Mouse (Mus musculus): ENCODE measurements at regions not wholly inside any gene's neighbourhood (a gene's known extent, or its start where the extent isn't known, plus 50 kb on each side); places are given as distances from the start of the nearest gene placed in this dataset.
"Not testable (repeated sequence)": the region's sequence is repeated elsewhere in the genome, so short reads cannot be mapped to it uniquely, and the experiment has no call there.

DNA sequence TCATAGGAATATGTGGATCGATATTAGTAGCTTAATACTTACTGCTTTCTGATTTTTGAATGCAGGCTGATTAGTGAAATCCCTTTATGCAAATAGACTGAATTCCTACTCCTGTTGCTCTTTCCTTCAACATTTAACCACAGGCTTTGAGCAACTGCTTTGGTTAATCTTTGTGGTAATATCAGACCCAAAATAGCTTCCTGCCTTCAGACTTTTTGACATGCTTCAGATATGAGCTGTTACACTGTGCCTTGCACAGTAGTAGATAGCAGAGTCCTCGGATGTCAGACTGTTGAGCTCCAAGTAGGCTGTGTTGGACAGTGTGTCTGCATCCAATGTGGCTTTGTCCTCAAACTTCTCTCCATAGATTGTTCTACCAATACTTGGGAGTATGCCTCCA lies 1020.6 kb downstream of the Adam6a start:
- Histone ChIP-seq H3K9me3 (peaks cover 48% of the 10 kb centered on the region), H3K4me1 (no peaks in the 10 kb centered on the region), H3K27me3 (replicated peaks) (no peaks in the 10 kb centered on the region), H3K9ac (no peak overlapping the region), H3K4me3 (no peak overlapping the region), H3K36me3 (no peaks in the 10 kb centered on the region), H3K4me2 (no peak overlapping the region), H3K27ac (replicated peaks) (no peak overlapping the region)
- no peak for ATAC-seq (ENCODE audit: extremely low read depth, insufficient number of reproducible peaks, low FRiP score, low TSS enrichment)
- 48% methylated on average over 2 of the region's 2 CpGs for WGBS

DNA sequence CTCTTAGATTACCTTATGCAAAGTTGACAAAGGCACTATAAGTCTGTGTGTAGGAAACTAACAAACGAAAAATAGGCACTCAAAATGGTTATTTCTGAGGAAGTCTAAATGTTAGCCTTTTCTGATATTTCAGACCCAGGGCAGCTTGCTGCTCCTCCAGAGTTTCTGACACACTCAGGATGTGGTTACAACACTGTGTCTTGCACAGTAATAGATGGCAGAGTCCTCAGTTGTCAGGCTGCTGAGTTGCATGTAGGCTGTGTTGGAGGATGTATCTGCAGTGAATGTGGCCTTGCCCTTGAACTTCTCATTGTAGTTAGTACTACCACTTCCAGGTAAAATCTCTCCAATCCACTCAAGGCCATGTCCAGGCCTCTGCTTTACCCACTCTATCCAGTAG lies 1039.7 kb downstream of the Adam6a start:
- WGBS, result 51% methylated on average over 1 of the region's 1 CpGs
- H3K27ac ChIP-seq (replicated peaks), result no peak overlapping the region
- H3K4me1 ChIP-seq, result no peaks in the 10 kb centered on the region
- H3K27me3 ChIP-seq (replicated peaks), result no peaks in the 10 kb centered on the region
- H3K9ac ChIP-seq, result no peak overlapping the region
- H3K4me2 ChIP-seq, result no peak overlapping the region
- ATAC-seq (ENCODE audit: extremely low read depth, insufficient number of reproducible peaks, low FRiP score, low TSS enrichment), result no peak
- H3K4me3 ChIP-seq, result no peak overlapping the region
- H3K36me3 ChIP-seq, result no peaks in the 10 kb centered on the region
- peaks cover 39% of the 10 kb centered on the region for H3K9me3 ChIP-seq

DNA sequence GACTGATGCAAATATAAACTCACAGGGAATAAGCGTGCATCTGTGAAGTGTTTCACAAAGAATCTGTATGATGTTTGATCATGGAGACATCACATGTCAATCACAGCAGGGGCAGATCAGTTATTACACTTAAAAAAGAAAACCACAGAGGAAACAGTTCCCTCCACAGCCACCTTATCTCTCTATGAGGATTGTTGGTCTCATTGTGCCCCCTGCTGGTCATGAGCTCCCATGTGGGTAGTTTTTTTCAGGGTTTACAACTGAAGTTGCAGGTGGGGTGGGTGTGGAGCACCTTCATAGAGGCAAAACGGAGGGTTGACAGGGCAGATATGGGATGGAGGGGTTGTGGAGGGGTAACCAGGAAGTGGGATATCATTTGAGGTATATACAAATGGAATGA lies 1043.5 kb downstream of the Adam6a start:
- no peak overlapping the region for H3K27ac ChIP-seq (replicated peaks)
- H3K4me3 ChIP-seq, result no peak overlapping the region
- H3K9ac ChIP-seq, result no peak overlapping the region
- H3K4me1 ChIP-seq, result no peaks in the 10 kb centered on the region
- H3K36me3 ChIP-seq, result no peaks in the 10 kb centered on the region
- WGBS, result 50% methylated on average over 2 of the region's 2 CpGs
- no peak overlapping the region for H3K4me2 ChIP-seq
- no peaks in the 10 kb centered on the region for H3K27me3 ChIP-seq (replicated peaks)
- peaks cover 22% of the 10 kb centered on the region for H3K9me3 ChIP-seq
- ATAC-seq (ENCODE audit: extremely low read depth, insufficient number of reproducible peaks, low FRiP score, low TSS enrichment), result no peak

DNA sequence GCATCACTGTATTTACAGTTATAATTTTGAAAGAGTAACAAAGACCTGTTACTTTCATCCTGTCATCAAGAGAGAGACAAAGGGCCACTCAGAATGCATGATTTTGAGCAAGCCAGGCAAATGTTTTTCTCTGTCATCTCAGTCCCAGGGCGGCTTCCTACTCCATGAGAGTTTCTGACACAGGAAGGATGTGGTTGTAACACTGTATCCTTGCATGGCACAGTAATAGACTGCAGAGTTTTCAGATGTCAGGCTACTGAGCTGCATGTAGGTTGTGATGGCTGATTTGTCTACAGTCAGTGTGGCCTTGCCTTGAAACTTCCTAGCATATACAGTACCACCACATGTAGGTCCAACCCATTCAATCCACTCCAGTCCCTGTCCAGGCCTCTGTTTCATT lies 1054.0 kb downstream of the Adam6a start:
- Histone ChIP-seq H3K4me1 (no peaks in the 10 kb centered on the region), H3K27me3 (replicated peaks) (no peaks in the 10 kb centered on the region), H3K4me2 (no peak overlapping the region), H3K4me3 (no peak overlapping the region), H3K9ac (no peak overlapping the region), H3K27ac (replicated peaks) (no peak overlapping the region), H3K9me3 (peaks cover 30% of the 10 kb centered on the region), H3K36me3 (no peaks in the 10 kb centered on the region)
- 63% methylated on average over 1 of the region's 1 CpGs for WGBS
- ATAC-seq (ENCODE audit: extremely low read depth, insufficient number of reproducible peaks, low FRiP score, low TSS enrichment), result no peak

DNA sequence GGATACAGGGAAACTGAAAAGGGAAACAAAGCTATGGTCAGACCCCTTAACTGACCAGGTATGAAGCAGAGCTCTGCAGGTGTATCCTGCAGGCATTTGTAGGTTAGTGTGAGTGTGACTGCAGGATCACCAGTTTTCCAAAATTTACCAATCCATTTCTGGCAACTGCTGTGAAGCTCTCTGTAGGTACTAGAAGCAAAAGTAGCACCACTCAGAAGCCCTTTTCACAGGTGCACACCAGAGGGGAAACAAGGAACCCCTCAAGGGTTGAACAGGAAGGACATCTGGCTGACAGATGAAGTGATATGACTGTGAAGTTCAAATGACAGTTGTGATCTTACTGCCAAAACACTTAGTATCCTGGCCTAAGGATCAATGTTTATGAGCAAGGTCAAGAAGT lies 1065.5 kb downstream of the Adam6a start:
- H3K4me3 ChIP-seq, result no peak overlapping the region
- no peak overlapping the region for H3K9ac ChIP-seq
- no peak for ATAC-seq (ENCODE audit: extremely low read depth, insufficient number of reproducible peaks, low FRiP score, low TSS enrichment)
- no peaks in the 10 kb centered on the region for H3K36me3 ChIP-seq
- H3K27ac ChIP-seq (replicated peaks), result no peak overlapping the region
- H3K4me1 ChIP-seq, result no peaks in the 10 kb centered on the region
- no peak overlapping the region for H3K4me2 ChIP-seq
- peaks cover 34% of the 10 kb centered on the region; the same call in 1 of the 2 replicates for H3K9me3 ChIP-seq
- H3K27me3 ChIP-seq (replicated peaks), result no peaks in the 10 kb centered on the region

DNA sequence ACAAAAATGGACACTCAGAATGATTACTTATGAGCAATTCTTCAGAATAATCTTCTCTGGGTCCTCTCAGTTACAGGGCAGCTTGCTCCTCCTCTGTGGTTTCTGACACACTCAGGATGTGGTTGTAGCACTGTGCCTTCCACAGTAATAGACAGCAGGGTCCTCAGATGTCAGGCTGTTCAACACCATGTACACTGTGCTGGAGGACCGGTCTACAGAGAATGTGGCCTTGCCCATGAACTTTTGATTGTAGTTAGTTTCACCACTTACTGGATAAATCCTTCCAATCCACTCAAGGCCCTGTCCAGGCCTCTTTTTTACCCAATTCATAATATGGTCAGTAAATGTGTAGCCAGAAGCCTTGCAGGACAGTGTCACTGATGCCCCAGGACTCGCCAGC lies 1068.4 kb downstream of the Adam6a start:
- H3K4me1 ChIP-seq, result no peaks in the 10 kb centered on the region
- no peak for ATAC-seq (ENCODE audit: extremely low read depth, insufficient number of reproducible peaks, low FRiP score, low TSS enrichment)
- no peak overlapping the region for H3K4me2 ChIP-seq
- peaks cover 40% of the 10 kb centered on the region; the same call in 1 of the 2 replicates for H3K9me3 ChIP-seq
- H3K36me3 ChIP-seq, result no peaks in the 10 kb centered on the region
- 56% methylated on average over 2 of the region's 2 CpGs for WGBS
- no peaks in the 10 kb centered on the region for H3K27me3 ChIP-seq (replicated peaks)
- H3K9ac ChIP-seq, result no peak overlapping the region
- no peak overlapping the region for H3K4me3 ChIP-seq
- no peak overlapping the region for H3K27ac ChIP-seq (replicated peaks)

DNA sequence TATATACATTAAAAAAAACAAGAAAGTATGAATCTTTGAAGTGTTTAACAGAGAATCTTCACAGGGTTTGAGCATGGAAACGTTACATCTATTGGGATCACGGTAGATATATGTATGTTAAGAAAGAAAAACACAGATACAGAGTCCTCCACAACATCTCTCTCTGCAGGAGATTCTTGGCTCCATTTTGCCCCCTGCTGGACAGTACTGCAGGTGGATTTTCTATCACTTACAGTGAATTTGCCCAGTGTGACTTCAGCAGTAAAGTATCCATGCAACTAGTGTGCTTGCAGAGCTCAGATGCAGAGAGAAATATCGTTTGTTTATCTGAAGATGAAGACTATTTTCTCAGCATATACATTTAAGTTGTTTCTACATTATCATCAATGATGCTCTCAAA lies 1071.5 kb downstream of the Adam6a start:
- Histone ChIP-seq H3K27ac (replicated peaks) (no peak overlapping the region), H3K9me3 (peaks cover 46% of the 10 kb centered on the region), H3K36me3 (no peaks in the 10 kb centered on the region), H3K27me3 (replicated peaks) (no peaks in the 10 kb centered on the region), H3K9ac (no peak overlapping the region), H3K4me1 (no peaks in the 10 kb centered on the region), H3K4me2 (no peak overlapping the region), H3K4me3 (no peak overlapping the region)
- 46% methylated on average over 3 of the region's 3 CpGs for WGBS
- no peak for ATAC-seq (ENCODE audit: extremely low read depth, insufficient number of reproducible peaks, low FRiP score, low TSS enrichment)

DNA sequence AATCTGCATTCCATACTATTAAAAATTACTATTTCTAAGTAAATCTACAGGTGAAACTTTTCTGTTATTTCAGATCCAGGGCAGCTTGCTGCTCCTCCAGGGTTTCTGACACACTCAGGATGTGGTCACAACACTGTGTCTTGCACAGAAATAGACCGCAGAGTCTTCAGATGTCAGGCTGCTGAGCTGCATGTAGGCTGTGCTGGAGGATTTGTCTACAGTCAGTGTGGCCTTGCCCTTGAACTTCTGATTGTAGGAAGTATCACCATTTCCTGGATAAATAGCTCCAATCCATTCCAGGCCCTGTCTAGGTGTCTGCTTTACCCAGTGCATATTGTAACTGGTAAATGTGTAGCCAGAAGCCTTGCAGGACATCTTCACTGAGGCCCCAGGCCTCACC lies 1072.0 kb downstream of the Adam6a start:
- no peak overlapping the region for H3K4me3 ChIP-seq
- no peak for ATAC-seq (ENCODE audit: extremely low read depth, insufficient number of reproducible peaks, low FRiP score, low TSS enrichment)
- H3K27me3 ChIP-seq (replicated peaks), result no peaks in the 10 kb centered on the region
- no peak overlapping the region for H3K9ac ChIP-seq
- no peak overlapping the region for H3K27ac ChIP-seq (replicated peaks)
- H3K9me3 ChIP-seq, result peaks cover 42% of the 10 kb centered on the region
- no peaks in the 10 kb centered on the region for H3K4me1 ChIP-seq
- WGBS, result 77% methylated on average over 1 of the region's 1 CpGs
- no peak overlapping the region for H3K4me2 ChIP-seq
- no peaks in the 10 kb centered on the region for H3K36me3 ChIP-seq

DNA sequence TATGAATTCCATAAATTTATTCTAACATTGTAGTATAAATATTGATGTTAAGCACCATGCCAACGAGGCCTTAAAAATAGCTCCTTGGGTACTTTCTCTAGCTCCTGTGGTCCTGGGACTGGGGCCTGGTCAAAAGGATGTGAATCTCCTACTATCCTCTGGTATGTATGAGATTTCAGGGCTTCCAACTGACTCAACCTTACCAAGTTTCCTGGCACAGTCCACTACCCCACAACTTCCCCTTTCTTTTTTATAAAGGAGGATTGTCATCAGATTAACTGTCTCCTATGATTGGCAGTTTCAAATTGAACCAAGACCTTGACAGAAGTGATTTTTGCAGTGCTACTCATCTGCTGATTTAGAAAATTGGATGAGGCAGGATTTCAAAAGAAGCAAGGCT lies 1097.4 kb downstream of the Adam6a start:
- H3K4me3 ChIP-seq, result no peak overlapping the region
- H3K36me3 ChIP-seq, result no peaks in the 10 kb centered on the region
- no peak overlapping the region for H3K4me2 ChIP-seq
- no peak overlapping the region for H3K27ac ChIP-seq (replicated peaks)
- H3K9me3 ChIP-seq, result peaks cover 9% of the 10 kb centered on the region
- no peak for ATAC-seq (ENCODE audit: extremely low read depth, insufficient number of reproducible peaks, low FRiP score, low TSS enrichment)
- 61% methylated on average over 1 of the region's 1 CpGs for WGBS
- no peak overlapping the region for H3K9ac ChIP-seq
- no peaks in the 10 kb centered on the region for H3K4me1 ChIP-seq
- no peaks in the 10 kb centered on the region for H3K27me3 ChIP-seq (replicated peaks)

DNA sequence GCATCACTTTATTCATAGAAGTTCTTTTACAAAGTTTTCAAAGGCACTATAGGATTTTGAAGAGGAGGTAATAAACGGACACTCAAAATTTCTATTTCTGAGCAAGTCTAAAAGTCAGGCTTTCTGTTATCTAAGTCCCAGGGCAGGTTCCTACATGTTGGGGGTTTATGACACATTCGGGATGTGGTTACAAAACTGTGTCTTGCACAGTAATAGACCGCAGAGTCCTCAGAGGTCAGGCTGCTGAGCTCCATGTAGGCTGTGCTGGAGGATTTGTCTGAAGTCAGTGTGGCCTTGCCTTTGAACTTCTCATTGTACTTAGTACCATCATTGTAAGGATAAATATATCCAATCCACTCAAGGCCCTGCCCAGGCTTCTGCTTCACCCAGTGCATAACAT lies 1102.7 kb downstream of the Adam6a start:
- no peak overlapping the region for H3K9ac ChIP-seq
- no peaks in the 10 kb centered on the region for H3K36me3 ChIP-seq
- 70% methylated on average over 3 of the region's 3 CpGs for WGBS
- H3K27ac ChIP-seq (replicated peaks), result no peak overlapping the region
- H3K4me1 ChIP-seq, result no peaks in the 10 kb centered on the region
- H3K4me3 ChIP-seq, result no peak overlapping the region
- no peak for ATAC-seq (ENCODE audit: extremely low read depth, insufficient number of reproducible peaks, low FRiP score, low TSS enrichment)
- no peaks in the 10 kb centered on the region for H3K27me3 ChIP-seq (replicated peaks)
- H3K4me2 ChIP-seq, result no peak overlapping the region
- peaks cover 19% of the 10 kb centered on the region for H3K9me3 ChIP-seq

DNA sequence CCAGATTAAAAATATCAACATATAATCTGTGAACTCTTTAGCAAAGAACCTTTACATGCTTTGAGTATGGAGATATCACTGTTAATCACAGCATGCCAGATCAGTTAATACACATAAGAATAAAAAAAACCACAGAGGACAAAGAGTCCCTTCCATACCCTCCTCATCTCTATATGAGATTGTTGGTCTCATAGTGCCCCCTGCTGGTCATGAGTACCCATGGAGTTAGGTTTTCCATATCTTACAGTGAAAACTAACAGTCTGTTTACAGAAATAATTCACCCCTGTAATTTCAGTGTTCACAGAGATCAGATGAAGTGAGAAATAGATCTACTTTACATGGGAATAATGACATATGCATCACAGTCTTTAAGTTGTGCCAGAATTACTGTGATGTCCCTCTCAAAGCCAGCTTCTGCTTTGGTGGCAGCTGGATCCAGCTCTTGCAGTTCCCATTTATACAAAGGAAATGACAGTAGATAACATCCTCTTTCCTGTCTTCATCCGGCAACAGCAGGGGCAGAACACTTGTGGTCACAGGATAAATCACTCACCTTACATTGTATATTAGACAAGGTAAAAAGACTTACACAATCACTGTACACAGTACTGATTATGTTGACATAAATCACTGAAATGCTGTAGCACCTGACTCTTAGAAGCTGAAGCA lies 1106.9 kb downstream of the Adam6a start:
- not testable (repeated sequence) for H3K27me3 ChIP-seq (replicated peaks); ATAC-seq (ENCODE audit: extremely low read depth, insufficient number of reproducible peaks, low FRiP score, low TSS enrichment); H3K4me2 ChIP-seq; H3K4me3 ChIP-seq; H3K4me1 ChIP-seq; H3K27ac ChIP-seq (replicated peaks); H3K9ac ChIP-seq; H3K36me3 ChIP-seq
- WGBS, result 71% methylated on average over 1 of the region's 1 CpGs
- peaks cover 16% of the 10 kb centered on the region; the same call in 1 of the 2 replicates for H3K9me3 ChIP-seq

DNA sequence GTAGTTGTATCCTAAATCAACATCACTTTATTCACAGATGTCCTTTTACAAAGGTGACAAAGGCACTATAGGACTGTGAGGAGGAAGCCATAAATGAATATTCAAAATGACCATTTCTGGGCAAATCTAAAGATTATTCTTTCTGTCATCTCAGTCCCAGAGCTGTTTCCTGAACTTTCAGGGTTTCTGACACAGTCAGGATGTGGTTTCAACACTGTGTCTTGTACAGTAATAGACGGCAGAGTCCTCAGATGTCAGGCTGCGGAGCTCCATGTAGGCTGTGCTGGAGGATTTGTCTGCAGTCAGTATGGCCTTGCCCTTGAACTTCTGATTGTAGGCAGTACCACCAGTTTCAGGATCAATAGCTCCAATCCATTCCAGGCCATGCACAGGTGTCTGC lies 1113.4 kb downstream of the Adam6a start:
- WGBS, result 82% methylated on average over 2 of the region's 2 CpGs
- H3K27me3 ChIP-seq (replicated peaks); H3K4me2 ChIP-seq; H3K27ac ChIP-seq (replicated peaks); H3K4me3 ChIP-seq; H3K36me3 ChIP-seq; ATAC-seq (ENCODE audit: extremely low read depth, insufficient number of reproducible peaks, low FRiP score, low TSS enrichment); H3K9ac ChIP-seq; H3K9me3 ChIP-seq; H3K4me1 ChIP-seq: not testable (repeated sequence)

Measured in heart, embryonic 13.5 days (tissue).